Mouse (Mus musculus) cortical plate, adult 2 months (tissue): ENCODE results near the gene Smyd1.

Experiments used
- CTCF ChIP-seq: fragments of 200-500 bp; IDR thresholded peaks from 2 replicates; pipeline ENCODE4 v1.5.1; 2011; ENCODE audit warnings: mild to moderate bottlenecking, control low read depth, low read length; ENCODE audit not compliant: insufficient read depth; ENCODE audit errors: extremely low read depth
- POLR2A ChIP-seq: fragments of 200-500 bp; IDR thresholded peaks from 2 replicates; pipeline ENCODE4 v1.6.1; 2011; ENCODE audit warnings: mild to moderate bottlenecking, low read length, control low read depth; ENCODE audit not compliant: insufficient read depth; ENCODE audit errors: extremely low read depth

DNA sequence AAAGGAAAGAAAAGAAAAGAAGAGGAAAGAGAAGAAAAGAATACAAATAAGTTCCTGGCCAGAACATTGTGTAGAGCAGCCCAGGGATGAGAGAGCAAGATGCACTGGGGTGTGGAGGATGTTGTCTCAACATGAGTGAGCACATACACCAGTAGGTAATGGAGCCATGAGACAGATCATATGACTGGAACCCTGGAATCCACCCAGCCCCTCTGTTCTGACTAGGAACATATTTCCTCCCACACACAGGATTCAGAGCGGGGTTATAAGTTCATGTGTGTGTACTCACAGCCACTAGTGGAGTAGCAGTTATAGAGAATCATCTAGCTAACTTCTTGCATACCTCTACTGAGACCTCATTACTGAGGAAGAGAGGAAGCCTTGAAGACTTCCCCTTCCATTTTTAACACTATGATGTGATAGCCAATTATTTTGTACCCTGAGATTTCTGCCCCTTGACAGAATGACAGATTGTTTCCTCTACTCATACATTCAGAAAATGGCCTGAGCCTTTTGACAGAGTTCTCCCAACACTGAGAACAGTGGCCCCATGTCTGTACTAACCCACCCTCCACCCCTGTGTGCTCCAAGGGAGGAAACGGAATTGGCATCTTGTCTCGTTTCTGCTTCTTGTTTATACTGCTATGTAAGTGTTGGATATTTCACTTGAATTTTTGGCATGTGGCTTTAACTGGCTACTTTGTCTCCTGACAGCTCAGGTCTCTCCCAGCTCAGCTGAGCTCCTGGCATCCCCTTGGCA, 97.7 kb downstream of the Smyd1 start:
- no peak for TF ChIP-seq CTCF
- no peak for TF ChIP-seq POLR2A
